17 mouse cellular contexts compared by ENCODE assay signal in genomic region chr3:104601680-104602079, GRCm38 (mm10). TPM values are rescaled to one million over a fixed set of nuclear protein-coding genes. Genes with fewer than 3 reads are reported as not detected.
DNase-seq lines count a peak whose midpoint lies in the region; ATAC-seq and TF ChIP-seq lines count a peak whose summit lies in the region.
"Had no signal": no experiment of that assay in that cellular context is flagged by ENCODE, and none has a peak within 500 bp of the region (broad histone marks: within the 10 kb centered on the region; RNA-seq: fewer than 3 reads in every experiment).

No protein-coding gene starts in this region.

- H3K9ac ChIP-seq in liver, embryonic 16.5 days (ENCODE audit: low read depth, low read length) = no peak overlapping the region
- H3K9ac ChIP-seq: embryonic facial prominence, embryonic 12.5 days; neural tube, embryonic 15.5 days had no signal

- TF ChIP-seq POLR2A in cerebellum, adult 2 months (IDR thresholded peaks at IDR 0.05; ENCODE audit: borderline replicate concordance, insufficient read depth, low read length) = no peak

- no peak for TF ChIP-seq CTCF in cerebellum, adult 2 months (IDR thresholded peaks at IDR 0.05; ENCODE audit: borderline replicate concordance, insufficient read depth, low read depth, low read length)

- H3K4me1 ChIP-seq in liver, embryonic 16.5 days (ENCODE audit: control insufficient read depth, low read depth, low read length) = peaks cover 7% of the 10 kb centered on the region
- H3K4me1 ChIP-seq in cerebellum, adult 2 months (ENCODE audit: control insufficient read depth, insufficient read depth, low read length) = peaks cover 27% of the 10 kb centered on the region
- H3K4me1 ChIP-seq: embryonic facial prominence, embryonic 12.5 days had no signal

- no peaks in the 10 kb centered on the region for H3K27me3 ChIP-seq in liver, embryonic 16.5 days (ENCODE audit: control insufficient read depth, insufficient read depth, low read depth, low read length)
- H3K27me3 ChIP-seq in cerebellum, adult 2 months (ENCODE audit: control insufficient read depth, insufficient read depth, low read length) = no peaks in the 10 kb centered on the region
- H3K27me3 ChIP-seq: embryonic facial prominence, embryonic 12.5 days; neural tube, embryonic 15.5 days had no signal

- H3K27ac ChIP-seq in liver, embryonic 16.5 days (ENCODE audit: low read length) = peak overlapping the region; percentile 56
- no peak overlapping the region for H3K27ac ChIP-seq in cerebellum, adult 2 months (ENCODE audit: insufficient read depth, low read length)
- H3K27ac ChIP-seq: embryonic facial prominence, embryonic 12.5 days; hindbrain, postnatal 0 days; neural tube, embryonic 15.5 days had no signal

- DNase-seq in heart, adult 18-20 months = peak; percentile 48 to 64
- DNase-seq in heart, postnatal 4 days = no peak
- DNase-seq in urinary bladder, postnatal 14 days (ENCODE audit: low spot score) = peak; percentile 23
- no peak for DNase-seq in urinary bladder, adult 2 months (ENCODE audit: low spot score)
- DNase-seq in MN1 (ENCODE audit: low spot score) = no peak
- no peak for DNase-seq in right cerebral cortex, postnatal 10 days (ENCODE audit: low spot score in 2 of 2)
- DNase-seq in cerebellum, adult 2 months = no peak
- DNase-seq: cerebellum, postnatal 10 days; kidney, adult 9 months; right cerebral cortex, adult 18-20 months; thymus, adult 18-20 months had no signal

- H3K4me2 ChIP-seq in liver, embryonic 16.5 days (ENCODE audit: low read depth, low read length) = no peak overlapping the region
- H3K4me2 ChIP-seq: embryonic facial prominence, embryonic 12.5 days; neural tube, embryonic 15.5 days had no signal

- H3K9me3 ChIP-seq in liver, embryonic 16.5 days (replicated peaks; ENCODE audit: control insufficient read depth, low read length) = no peaks in the 10 kb centered on the region
- H3K9me3 ChIP-seq: embryonic facial prominence, embryonic 12.5 days; G1E; neural tube, embryonic 15.5 days had no signal

- ATAC-seq in liver, embryonic 16.5 days (ENCODE audit: low read depth) = peak; percentile 57
- ATAC-seq: activated CD4-positive, CD25-positive, alpha-beta regulatory T cell, adult 4 months; hindbrain, postnatal 0 days had no signal

- H3K36me3 ChIP-seq in liver, embryonic 16.5 days (ENCODE audit: control insufficient read depth, insufficient read depth) = no peaks in the 10 kb centered on the region
- H3K36me3 ChIP-seq: embryonic facial prominence, embryonic 12.5 days; G1E; neural tube, embryonic 15.5 days had no signal

- WGBS in liver, embryonic 16.5 days (ENCODE audit: insufficient replicate concordance) = 67% methylated on average over 4 of the region's 4 CpGs
- WGBS in cerebellum, adult 2 months = 60% methylated on average over 4 of the region's 4 CpGs

- no peak overlapping the region for H3K4me3 ChIP-seq in liver, embryonic 16.5 days (ENCODE audit: low read depth, low read length)
- no peak overlapping the region for H3K4me3 ChIP-seq in cerebellum, adult 2 months (replicated peaks; ENCODE audit: insufficient read depth, low read depth, low read length)
- H3K4me3 ChIP-seq: embryonic facial prominence, embryonic 12.5 days; neural tube, embryonic 15.5 days had no signal

RNA-seq across cellular contexts. Expression of gene Slc16a1, which starts 36.8 kb away (rescaled TPM):
- total RNA-seq in heart, adult 18-20 months (2021) = 100 to 1,000 TPM; 156 to 159 TPM
- total RNA-seq in heart, postnatal 4 days (2021) = 100 to 1,000 TPM; 178 to 191 TPM
- 24.7 and 25.4 TPM in 2 replicates for polyA plus RNA-seq in urinary bladder, adult 2 months (2012; rRNA removed)
- 87.4 and 87.5 TPM in 2 replicates for polyA plus RNA-seq in liver, embryonic 16.5 days (2015; fragmentation: Nextera tagmentation; extraction: Ambion mirVana)
- 29.9 and 31.9 TPM in 2 replicates for polyA plus RNA-seq in cerebellum, adult 2 months (2012; rRNA removed)

Comparison
In these comparisons a context has a peak if more than half of its experiments do, and no peak if none do; other contexts are left out.
1. DNase-seq: peak in heart, adult 18-20 months (2 of 2) and urinary bladder, postnatal 14 days (single experiment); none in heart, postnatal 4 days (single experiment), urinary bladder, adult 2 months (single experiment), MN1 (single experiment), right cerebral cortex, postnatal 10 days (0 of 2) and cerebellum, adult 2 months (0 of 2).